Mouse (Mus musculus) midbrain, embryonic 11.5 days (tissue): ENCODE results near the gene Smim20. TPM values are rescaled to one million over a fixed set of nuclear protein-coding genes. Genes with fewer than 3 reads are reported as not detected.

Source experiments
- ATAC-seq: fragments of 200-750 bp; cut with Nextera tagmentation; 2 replicates; pipeline ENCODE4 v1.8.0; 2017; ENCODE audit warnings: moderate TSS enrichment, moderate library complexity; ENCODE audit not compliant: low FRiP score
- DNase-seq: peaks from one replicate; pipeline ENCODE4 v3.0.0; 2015; ENCODE audit warnings: low spot score; ENCODE audit errors: missing footprints
- H3K27ac ChIP-seq: fragments of 300-500 bp; sonication (generic); 2 replicates; pipeline ENCODE4 v1.5.1; 2014; ENCODE audit warnings: low read depth, low read length
- H3K27me3 ChIP-seq: fragments of 300-500 bp; sonication (generic); 2 replicates; pipeline ENCODE4 v1.6.1; 2014; ENCODE audit warnings: mild to moderate bottlenecking, low read length, moderate library complexity, mixed read lengths; ENCODE audit not compliant: control insufficient read depth, insufficient read depth
- H3K36me3 ChIP-seq: fragments of 300-500 bp; sonication (generic); 2 replicates; pipeline ENCODE4 v1.6.1; 2014; ENCODE audit warnings: mild to moderate bottlenecking, low read length, moderate library complexity, mixed read lengths; ENCODE audit not compliant: control insufficient read depth, insufficient read depth
- H3K4me1 ChIP-seq: fragments of 300-500 bp; sonication (generic); 2 replicates; pipeline ENCODE4 v1.6.1; 2014; ENCODE audit warnings: low read length; ENCODE audit not compliant: control insufficient read depth, insufficient read depth
- H3K4me2 ChIP-seq: fragments of 300-500 bp; sonication (generic); 2 replicates; pipeline ENCODE4 v1.6.1; 2014; ENCODE audit warnings: mild to moderate bottlenecking, moderate library complexity
- H3K4me3 ChIP-seq: fragments of 300-500 bp; sonication (generic); 2 replicates; pipeline ENCODE4 v1.5.1; 2014; ENCODE audit warnings: low read depth, low read length
- H3K9ac ChIP-seq: fragments of 300-500 bp; sonication (generic); 2 replicates; pipeline ENCODE4 v1.6.1; 2014; ENCODE audit warnings: low read length
- H3K9me3 ChIP-seq: fragments of 300-500 bp; sonication (generic); 2 replicates; pipeline ENCODE4 v1.6.1; 2016; ENCODE audit warnings: low read length; ENCODE audit not compliant: control insufficient read depth
- WGBS: fragments of 180-500 bp; shearing (Covaris S2); extraction: QIAGEN DNeasy Blood & Tissue Kit; methylation state at CpG from one replicate; pipeline ENCODE4 v1.1.7; 2014; 5-methylcytosine and 5-hydroxymethylcytosine counted together
- polyA plus RNA-seq: library from polyadenylated mRNA; unstranded; fragments of >200 nt; fragmentation: Nextera tagmentation; extraction: Ambion mirVana; gene quantifications from 2 replicates; pipeline ENCODE4 v1.2.1, GENCODE M21; 2014

Smim20 gene
- polyA plus RNA-seq, 1 experiment from 2014 or later = 71.0 TPM

- 63% methylated on average over 2 of the region's 2 CpGs for WGBS
- no peaks in the 10 kb centered on the region for H3K9me3 ChIP-seq
- ATAC-seq = no peak
Measured at GRCm38 (mm10) chr5:53315829-53316228, 48.9 kb downstream of the Smim20 start.

GRCm38 (mm10) chr5:53317396-53317795 is 50.5 kb downstream of the Smim20 start:
- Histone ChIP-seq H3K9ac (no peak overlapping the region), H3K4me1 (no peaks in the 10 kb centered on the region), H3K4me3 (no peak overlapping the region), H3K36me3 (no peaks in the 10 kb centered on the region), H3K9me3 (no peaks in the 10 kb centered on the region), H3K27me3 (no peaks in the 10 kb centered on the region), H3K27ac (no peak overlapping the region), H3K4me2 (no peak overlapping the region)
- no peak for ATAC-seq
- WGBS = 81% methylated on average over 3 of the region's 3 CpGs
- DNase-seq = no peak

More at GRCm38 (mm10) chr5:53315829-53316228, 48.9 kb downstream of the Smim20 start:
- DNase-seq = no peak
- Histone ChIP-seq H3K36me3 (no peaks in the 10 kb centered on the region), H3K4me2 (no peak overlapping the region), H3K4me1 (no peaks in the 10 kb centered on the region), H3K4me3 (no peak overlapping the region), H3K9ac (no peak overlapping the region), H3K27ac (no peak overlapping the region), H3K27me3 (no peaks in the 10 kb centered on the region)

- Histone ChIP-seq H3K9ac (no peak overlapping the region), H3K4me1 (no peaks in the 10 kb centered on the region), H3K36me3 (no peaks in the 10 kb centered on the region), H3K4me3 (no peak overlapping the region), H3K27ac (no peak overlapping the region), H3K4me2 (no peak overlapping the region), H3K9me3 (no peaks in the 10 kb centered on the region), H3K27me3 (no peaks in the 10 kb centered on the region)
- DNase-seq (peak; percentile 78), ATAC-seq (no peak)
- WGBS = 89% methylated on average over 7 of the region's 7 CpGs
Measured at GRCm38 (mm10) chr5:53317885-53318466, 51.1 kb downstream of the Smim20 start.

GRCm38 (mm10) chr5:53320331-53320730 is 53.4 kb downstream of the Smim20 start:
- no peaks in the 10 kb centered on the region for H3K27me3 ChIP-seq
- DNase-seq = peak; percentile 75
- no peak overlapping the region for H3K4me2 ChIP-seq
- no peaks in the 10 kb centered on the region for H3K9me3 ChIP-seq
- H3K36me3 ChIP-seq = no peaks in the 10 kb centered on the region
- H3K4me1 ChIP-seq = peaks cover 2% of the 10 kb centered on the region; the same call in 1 of the 2 replicates
- H3K9ac ChIP-seq = no peak overlapping the region
- WGBS = 66% methylated on average over 3 of the region's 3 CpGs
- no peak overlapping the region for H3K27ac ChIP-seq
- no peak overlapping the region for H3K4me3 ChIP-seq
- no peak for ATAC-seq

GRCm38 (mm10) chr5:53321901-53322300 is 55.0 kb downstream of the Smim20 start:
- ATAC-seq = no peak
- DNase-seq = peak; percentile 67
- Histone ChIP-seq H3K4me1 (peaks cover 7% of the 10 kb centered on the region; the same call in 1 of the 2 replicates), H3K27me3 (no peaks in the 10 kb centered on the region), H3K36me3 (no peaks in the 10 kb centered on the region), H3K4me3 (no peak overlapping the region), H3K9ac (no peak overlapping the region), H3K4me2 (no peak overlapping the region), H3K9me3 (no peaks in the 10 kb centered on the region), H3K27ac (no peak overlapping the region)
- WGBS = 93% methylated on average over 9 of the region's 9 CpGs

GRCm38 (mm10) chr5:53322471-53322870 is 55.6 kb downstream of the Smim20 start:
- WGBS = 84% methylated on average over 11 of the region's 11 CpGs
- Histone ChIP-seq H3K4me1 (peaks cover 7% of the 10 kb centered on the region; the same call in 1 of the 2 replicates), H3K27me3 (no peaks in the 10 kb centered on the region), H3K9me3 (no peaks in the 10 kb centered on the region), H3K27ac (no peak overlapping the region), H3K4me3 (no peak overlapping the region), H3K4me2 (no peak overlapping the region), H3K9ac (no peak overlapping the region), H3K36me3 (no peaks in the 10 kb centered on the region)
- ATAC-seq (no peak), DNase-seq (peak; percentile 59)

- Histone ChIP-seq H3K4me1 (peaks cover 7% of the 10 kb centered on the region; the same call in 1 of the 2 replicates), H3K9ac (no peak overlapping the region), H3K27me3 (no peaks in the 10 kb centered on the region), H3K4me3 (no peak overlapping the region), H3K9me3 (no peaks in the 10 kb centered on the region), H3K27ac (no peak overlapping the region), H3K36me3 (no peaks in the 10 kb centered on the region), H3K4me2 (no peak overlapping the region)
- WGBS = 82% methylated on average over 7 of the region's 7 CpGs
- DNase-seq (peak; percentile 78), ATAC-seq (no peak)
Measured at GRCm38 (mm10) chr5:53323121-53323520, 56.2 kb downstream of the Smim20 start.

GRCm38 (mm10) chr5:53324256-53324655 is 57.4 kb downstream of the Smim20 start:
- Histone ChIP-seq H3K27me3 (no peaks in the 10 kb centered on the region), H3K4me1 (peaks cover 7% of the 10 kb centered on the region; the same call in 1 of the 2 replicates), H3K4me2 (no peak overlapping the region), H3K9me3 (no peaks in the 10 kb centered on the region), H3K27ac (no peak overlapping the region), H3K4me3 (no peak overlapping the region), H3K36me3 (no peaks in the 10 kb centered on the region), H3K9ac (no peak overlapping the region)
- 80% methylated on average over 3 of the region's 3 CpGs for WGBS
- ATAC-seq (no peak), DNase-seq (peak; percentile 72)

- Histone ChIP-seq H3K27me3 (no peaks in the 10 kb centered on the region), H3K9ac (no peak overlapping the region), H3K9me3 (no peaks in the 10 kb centered on the region), H3K4me1 (peaks cover 7% of the 10 kb centered on the region; the same call in 1 of the 2 replicates), H3K27ac (no peak overlapping the region), H3K4me2 (no peak overlapping the region), H3K4me3 (no peak overlapping the region), H3K36me3 (no peaks in the 10 kb centered on the region)
- WGBS = 30% methylated on average over 6 of the region's 6 CpGs
- DNase-seq (peak; percentile 85), ATAC-seq (0 out of 2 replicates have a peak, but pooled peaks have one; percentile 5)
Measured at GRCm38 (mm10) chr5:53324791-53325190, 57.9 kb downstream of the Smim20 start.
